Mouse (Mus musculus) cerebellum, postnatal 36 days (tissue): ENCODE data around the gene Dock2.

Experiments used
- DNase-seq, 2 experiments: peaks; one replicate each; pipeline ENCODE4 v3.0.0; 2021 to 2022; ENCODE audit warnings: mixed read lengths in 2 of 2

Dock2 gene

DNA sequence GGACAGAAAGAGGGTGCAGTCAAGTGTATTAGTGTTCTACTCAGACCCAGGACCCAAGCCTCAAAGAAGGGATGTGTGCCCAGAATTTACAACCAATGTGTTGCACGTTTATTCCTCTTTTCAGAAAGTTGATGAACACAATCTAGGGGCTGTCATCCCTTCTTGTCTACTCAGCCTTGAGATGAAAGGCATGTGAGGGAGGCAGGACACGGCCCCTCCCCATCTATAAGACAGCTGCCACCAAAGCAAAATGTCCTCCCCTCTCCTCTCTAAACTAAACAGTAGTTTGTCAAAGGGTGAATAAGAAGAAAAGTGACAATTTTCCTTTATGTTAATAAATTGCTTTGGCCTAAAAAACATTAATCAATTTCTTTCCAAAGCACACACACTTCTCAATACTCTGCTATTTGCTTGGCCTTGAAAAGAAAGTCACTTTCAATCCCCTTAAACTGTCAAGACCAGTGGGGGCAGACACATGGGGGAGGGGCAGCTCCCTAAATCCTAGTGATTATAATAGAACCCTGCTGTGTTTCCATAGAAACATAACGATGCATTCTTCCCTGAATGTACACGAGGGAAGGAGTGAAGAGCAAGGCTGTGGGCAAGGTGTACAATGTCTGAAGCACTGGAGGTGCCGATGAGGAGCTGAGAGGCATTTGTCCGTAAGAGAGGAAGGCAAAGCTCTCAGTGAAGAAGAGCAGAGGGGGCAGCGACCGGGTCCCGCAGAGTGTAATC is 367.6 kb downstream of the Dock2 start:
- no peak for DNase-seq

DNA sequence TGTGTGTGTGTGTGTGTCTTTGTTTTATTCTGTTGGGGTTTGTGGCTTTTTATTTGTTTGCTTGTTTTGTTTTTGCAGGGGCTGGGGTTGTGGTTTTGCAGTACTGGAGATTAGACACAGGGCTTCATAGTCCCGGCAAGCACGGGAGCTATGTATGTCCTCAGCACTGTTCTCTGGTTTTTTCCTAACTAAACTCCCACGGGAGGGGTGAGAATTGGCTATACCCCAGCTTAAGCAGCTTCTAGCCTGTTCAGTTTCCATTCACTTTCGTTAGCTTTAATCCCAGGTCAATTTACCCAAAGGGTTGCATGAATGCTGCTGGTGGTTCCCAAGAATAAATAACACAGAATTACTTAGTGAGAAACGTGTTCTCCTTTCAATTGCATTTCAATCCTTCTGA is 376.8 kb downstream of the Dock2 start:
- DNase-seq, result no peak

DNA sequence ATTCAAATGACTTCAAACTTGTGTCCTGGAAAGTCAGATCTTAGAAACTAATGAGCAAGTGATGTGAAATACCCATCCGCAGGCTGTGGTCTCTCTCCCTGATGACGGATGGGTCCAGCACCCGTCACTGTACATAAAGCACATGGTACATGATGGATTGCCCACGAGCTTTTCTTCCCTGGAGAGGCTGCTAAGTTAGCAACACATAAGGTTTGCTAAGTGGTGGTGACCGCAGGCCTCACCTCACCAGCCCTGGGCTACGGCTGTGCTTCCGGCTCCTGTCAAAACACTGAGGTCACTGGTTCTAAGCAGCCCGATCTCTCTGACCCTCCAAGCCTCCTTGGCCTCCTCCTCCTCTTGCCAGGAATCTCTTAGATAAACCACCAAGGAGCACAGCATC is 377.4 kb downstream of the Dock2 start:
- no peak for DNase-seq

DNA sequence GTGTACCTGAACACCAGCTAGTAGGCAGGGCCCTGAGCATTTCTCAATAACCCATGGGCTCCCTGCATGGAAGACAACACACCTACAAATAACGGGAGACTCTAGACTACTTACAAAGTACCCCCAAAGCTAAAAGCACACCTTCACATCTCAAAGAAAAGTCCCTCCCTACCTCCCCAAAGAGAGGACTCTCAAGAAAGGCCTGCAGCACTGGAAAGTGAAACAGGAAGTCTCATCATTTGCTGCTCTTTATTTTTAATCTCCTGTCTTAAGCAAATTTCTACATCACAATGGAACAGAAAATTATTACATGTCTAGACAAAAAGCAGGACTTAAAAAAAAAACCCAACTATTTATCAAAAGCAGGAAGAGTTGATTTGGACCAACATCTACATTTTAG is 378.4 kb downstream of the Dock2 start:
- DNase-seq, result no peak

DNA sequence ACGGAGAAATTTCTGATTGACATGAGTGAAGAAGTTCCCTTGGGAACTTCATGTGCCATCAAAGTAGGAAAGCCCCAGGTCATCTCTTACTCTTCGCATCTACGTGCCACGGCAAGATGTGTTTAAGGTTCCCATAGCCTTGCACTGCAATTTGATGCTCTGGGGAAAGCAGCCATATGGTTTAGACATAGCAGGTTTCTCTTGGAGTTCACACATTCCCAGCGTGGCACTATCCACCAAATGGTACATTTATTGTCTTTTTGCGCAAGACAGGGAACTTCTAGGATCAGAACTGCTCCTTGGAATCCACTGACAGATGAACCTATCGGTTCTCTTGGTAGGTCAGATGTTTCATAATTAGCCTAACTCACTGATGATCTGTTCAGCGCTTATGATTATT is 382.3 kb downstream of the Dock2 start:
- DNase-seq, result no peak

DNA sequence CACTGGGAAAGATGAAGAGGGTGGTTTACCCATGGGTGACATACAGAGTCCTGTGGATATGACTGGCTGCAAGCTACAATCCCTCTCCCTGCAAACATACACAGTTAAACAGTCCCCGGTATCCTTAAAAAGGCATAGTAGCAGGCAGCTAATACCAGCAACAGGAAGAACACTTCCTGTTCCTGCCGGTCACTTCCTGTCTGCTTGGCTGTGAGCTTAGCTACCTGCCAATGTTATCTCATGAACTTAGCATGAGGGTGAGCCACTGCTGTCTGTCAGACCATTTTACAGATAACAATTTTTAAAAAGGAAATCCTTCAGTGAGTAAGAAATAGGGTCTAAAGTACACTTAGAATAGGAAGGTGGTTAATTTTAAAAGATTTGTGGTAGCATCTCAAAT is 385.1 kb downstream of the Dock2 start:
- DNase-seq, result no peak

DNA sequence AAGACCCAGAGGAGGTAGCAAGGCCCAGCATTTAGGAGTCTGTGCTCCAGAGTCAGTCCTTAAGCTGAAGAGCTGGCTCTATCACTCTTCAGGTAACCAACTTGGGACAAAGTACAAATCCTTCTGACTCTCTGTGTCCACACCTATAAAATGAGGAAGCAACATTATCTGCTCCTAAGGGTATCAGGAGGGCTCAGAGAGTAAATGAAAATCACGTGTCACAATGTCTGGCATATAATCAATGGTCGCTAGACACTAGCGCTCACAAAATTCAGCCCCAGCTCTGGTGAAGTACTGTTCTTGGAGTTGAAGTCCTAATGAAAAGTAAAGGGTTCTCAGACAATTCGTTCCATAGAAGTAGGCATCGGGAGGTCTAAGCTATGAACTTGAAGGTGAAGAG is 386.0 kb downstream of the Dock2 start:
- no peak for DNase-seq

DNA sequence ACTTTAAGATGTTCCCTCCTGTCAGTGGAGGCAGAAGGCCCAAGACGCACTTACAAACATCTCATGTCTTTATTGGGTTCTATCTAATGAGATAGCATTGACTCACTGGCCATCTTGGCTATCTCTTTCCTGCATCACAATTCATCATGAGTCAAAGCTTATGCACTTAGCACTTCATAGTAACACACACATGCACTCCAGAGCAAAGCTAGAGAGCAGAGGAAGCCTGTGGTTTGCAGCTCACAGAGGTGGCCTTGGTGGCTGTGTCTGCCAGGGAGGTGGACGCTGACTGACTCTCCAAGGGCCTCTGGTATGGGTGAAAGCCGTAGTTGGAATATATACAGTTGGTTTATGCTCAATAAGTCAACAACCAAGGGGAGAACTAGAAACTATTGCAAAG is 387.9 kb downstream of the Dock2 start:
- DNase-seq, result no peak

DNA sequence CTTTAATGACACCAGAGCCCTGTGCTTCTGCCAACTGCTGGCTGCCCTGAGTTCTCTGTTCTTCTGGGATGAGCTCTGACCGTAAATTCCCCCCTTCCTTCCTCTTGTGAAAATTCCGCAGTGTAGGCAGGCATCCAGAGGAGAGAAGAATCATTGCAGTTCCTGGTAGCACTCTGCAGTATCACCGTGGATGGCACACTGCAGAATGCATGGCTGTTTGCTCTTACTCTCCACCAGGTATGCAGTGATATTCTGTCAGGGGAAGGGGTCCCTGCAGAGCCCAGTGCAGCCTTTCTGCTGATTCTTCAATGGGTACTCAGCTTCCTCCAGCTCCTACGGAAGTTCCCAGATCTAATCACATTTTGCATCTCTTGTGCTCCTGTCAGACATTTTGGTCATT is 391.6 kb downstream of the Dock2 start:
- no peak for DNase-seq

DNA sequence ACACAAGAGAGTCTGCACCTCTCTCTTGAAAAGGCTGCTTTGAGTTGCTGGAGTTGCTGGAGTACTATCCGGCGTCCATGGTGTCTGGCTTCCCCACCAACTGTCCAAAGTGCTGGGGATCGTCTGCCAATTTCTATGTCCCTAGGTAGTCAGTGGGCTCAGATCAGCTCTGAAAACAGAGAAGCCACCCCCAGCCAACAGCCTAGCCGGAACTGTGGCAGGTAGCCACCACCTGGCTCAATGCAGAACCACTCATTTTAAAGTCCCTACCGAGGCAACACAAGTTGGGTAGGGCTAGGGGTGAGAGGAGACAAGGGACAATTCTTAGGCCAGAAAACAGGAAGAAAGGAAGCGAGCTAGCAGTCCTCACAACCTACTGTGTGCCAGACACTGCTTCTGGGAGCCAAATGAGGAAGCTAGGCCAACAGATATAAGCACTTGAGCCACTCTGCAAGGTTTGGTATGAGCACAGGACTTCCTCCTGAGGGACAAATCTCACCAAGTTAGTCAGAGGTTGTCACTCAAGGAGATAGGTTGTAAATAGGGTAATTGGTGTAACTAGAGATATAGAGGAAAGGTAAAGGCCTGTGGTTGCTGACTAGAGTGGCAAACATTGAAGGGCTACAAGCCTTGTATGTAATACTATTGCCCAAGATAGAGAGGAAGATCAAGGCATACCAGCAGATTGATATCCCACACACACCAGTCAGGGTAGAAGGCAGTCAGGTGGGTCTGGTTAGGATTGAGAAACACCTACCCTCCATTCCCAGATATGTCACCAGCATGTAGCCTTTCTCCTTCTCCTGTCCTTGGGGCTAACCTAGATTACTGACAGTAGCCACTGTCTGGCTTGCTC is 394.2 kb downstream of the Dock2 start:
- DNase-seq, result no peak

DNA sequence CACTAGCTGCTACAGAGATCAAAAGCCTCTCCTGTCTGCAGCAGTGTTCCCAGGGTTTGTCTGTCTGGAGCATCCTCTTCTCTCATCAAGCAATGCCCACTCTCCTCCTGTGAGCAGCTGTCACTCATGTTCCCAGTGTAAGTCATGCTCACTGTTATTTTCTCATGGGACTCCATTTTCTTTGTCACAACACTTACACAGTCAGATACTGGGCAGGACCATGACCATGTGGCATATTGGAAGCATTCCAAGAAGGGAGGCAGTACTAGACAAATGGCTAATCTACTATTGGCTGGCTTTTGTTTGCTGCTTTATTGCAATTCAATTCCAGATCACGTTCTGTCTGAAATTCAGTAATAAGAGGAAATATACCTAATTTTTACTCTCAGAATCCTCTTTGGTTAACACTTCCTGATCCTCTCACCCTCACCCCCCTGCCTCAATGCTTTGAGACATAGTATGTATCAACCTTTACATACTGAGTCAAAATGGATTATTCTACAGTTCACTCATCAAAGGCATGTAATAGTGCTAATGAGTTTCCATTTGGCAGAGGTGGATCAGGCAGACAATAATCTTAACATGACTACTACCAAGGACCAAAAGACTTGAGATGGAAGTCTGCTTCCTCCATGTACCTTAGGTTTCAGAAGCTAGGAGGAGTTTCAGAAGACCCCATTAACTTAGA is 398.5 kb downstream of the Dock2 start:
- no peak for DNase-seq

DNA sequence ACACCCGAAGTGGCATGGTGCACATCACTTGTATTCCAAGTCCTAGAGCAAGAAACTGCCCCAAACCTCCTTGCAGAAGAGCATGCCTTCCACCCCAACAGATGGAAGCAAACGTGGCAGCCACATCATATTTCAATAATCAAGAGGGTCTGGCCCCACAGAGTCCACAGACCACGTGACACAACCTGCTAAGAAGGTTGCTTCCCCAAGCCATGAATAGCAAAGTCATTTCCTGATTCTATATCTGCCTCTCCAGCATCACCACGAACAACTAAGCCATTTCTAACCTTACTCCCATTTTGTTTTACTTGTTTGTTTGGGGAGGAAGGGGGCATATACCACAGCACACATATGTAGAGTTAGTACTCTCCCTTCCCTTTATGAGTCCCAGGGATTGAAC is 399.5 kb downstream of the Dock2 start:
- no peak for DNase-seq

DNA sequence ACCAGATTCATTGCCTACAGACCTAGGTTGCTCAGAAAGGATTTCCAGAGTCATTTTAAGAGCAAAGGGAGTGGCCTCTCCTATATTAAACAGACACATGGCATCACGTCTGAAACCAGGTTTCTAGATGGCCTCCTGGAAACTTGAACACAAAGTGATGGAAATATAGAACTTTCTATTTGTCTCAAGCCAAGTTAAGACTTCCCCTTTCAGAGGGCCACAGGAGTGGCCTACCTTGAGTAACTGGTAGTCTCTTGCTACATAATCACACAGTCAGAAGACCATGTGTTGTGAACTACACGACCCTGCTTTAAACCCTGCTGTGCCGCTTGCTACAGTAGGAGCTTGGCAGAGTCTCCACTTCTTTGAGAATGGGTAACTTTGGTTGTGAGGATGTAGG is 400.2 kb downstream of the Dock2 start:
- DNase-seq, result no peak

DNA sequence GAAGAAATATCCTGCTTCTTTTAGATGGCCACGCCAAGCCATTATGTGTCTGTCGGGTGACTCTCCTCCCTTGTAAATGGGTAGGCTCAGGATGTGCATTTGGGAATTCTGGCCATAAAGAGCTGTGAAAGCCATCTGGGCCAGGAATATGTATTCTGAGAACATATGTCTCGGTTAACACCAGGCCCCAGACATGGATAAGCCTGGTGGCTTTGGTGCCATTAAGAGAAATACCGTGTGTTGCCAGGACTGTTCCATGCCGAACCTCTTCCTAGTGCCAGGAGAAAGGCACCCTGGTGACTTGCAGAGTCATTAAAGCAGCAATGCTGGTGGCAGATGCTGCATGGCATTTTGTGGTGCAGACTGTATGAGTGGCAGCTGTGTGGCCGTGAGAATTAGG is 406.0 kb downstream of the Dock2 start:
- DNase-seq, result no peak

DNA sequence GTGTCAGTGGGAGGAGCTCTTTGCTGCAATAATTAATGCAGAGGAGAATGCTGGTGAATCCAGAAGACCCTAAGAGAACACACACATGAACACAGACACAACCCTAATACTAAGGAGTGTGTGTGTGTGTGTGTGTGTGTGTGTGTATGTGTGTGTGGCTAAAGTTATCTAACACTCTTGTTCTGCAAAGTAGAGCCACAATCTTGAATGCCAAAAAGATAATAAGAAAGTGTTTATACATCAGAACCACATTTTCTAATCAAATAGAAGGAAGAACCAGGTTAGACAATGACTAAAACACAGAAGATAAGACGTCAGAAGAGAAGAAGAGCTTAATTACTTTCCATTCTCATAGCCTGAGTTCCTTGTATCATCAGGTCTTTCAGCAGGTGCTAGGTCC is 408.1 kb downstream of the Dock2 start:
- no peak for DNase-seq

DNA sequence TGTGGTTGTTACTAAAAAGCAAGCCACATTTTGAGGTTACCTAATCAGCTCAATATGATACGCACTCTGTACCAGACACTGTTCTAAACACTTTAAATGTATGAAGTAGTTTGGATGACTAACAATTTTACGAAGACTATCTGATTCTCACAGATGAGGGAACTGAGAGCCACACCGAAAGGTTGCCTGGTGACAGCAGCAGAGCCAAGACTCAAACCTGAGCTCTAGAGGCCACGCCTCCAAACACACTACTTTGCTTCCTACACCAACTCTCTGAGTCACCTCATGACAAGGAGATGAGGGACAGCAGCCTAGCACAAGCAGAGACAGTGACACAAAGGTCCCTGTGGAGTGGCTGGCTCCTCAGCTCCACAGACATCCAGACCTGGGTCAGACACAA is 411.5 kb downstream of the Dock2 start:
- DNase-seq, result no peak

DNA sequence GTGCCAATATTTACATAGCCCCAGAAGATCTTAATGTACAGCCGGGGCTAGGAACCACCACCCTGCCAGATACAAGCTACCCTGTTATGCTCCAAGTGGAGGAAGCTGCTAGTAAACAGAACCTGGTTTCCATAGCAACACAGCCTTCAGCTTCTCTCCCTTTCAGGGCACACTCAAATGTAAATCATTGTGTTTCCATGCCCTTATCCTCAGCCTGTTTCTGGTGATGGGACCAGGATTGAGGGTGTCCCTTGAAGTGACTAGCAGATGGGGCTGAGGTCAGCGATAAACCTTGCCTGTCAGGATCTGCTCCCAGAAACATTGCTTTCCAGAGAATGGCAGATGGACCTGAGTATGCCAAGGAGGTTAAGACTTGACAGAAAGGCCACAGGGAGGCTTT is 427.6 kb downstream of the Dock2 start:
- DNase-seq, result peak; percentile 26 to 32

DNA sequence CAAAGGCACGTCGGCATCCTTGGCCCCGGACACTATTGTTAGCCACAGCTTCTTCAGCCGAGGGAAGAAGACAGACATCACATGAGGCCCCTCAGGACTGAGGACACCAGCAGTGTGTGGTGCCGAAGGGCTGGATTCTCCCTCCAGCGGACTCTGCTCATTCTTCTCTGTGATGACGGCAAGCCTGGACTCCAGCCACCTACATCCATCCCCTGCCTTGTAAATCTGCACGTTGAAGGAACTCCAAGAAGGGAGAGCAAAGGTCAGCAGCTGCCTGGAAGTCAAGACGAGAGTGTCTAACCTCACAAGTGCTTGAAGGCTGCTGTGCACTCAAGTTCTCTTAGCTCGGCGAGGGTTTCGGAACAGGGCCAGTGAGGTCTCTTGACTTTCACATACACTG is 428.3 kb downstream of the Dock2 start:
- DNase-seq, result no peak

DNA sequence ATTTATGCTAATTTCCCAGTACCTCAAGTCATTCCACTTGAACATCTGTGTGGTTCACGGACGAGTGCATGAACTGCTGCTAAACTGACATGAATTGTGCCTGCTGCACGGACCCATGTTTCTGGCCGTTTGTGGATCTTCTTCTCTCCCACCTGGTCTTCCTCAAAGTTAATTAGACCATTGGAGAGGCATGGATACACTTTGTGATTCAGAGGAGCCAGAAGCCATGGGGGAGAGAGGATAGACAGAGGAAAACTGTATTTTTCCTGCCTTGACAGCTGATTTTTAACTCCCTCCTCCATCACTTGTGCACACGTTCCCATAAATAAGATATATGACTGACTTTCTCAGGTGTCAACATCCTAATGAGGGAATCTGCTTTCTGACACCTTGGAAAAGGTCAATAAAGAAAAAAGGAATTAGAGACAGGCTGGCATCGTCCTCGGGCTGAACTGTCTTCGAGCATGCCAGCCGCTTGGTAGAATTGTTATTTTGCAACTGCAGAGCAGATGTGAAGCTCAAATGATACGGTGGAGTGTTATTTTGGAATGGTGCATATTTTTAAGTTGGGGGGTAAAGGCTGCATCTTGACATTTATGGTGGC is 434.1 kb downstream of the Dock2 start:
- DNase-seq, result no peak

DNA sequence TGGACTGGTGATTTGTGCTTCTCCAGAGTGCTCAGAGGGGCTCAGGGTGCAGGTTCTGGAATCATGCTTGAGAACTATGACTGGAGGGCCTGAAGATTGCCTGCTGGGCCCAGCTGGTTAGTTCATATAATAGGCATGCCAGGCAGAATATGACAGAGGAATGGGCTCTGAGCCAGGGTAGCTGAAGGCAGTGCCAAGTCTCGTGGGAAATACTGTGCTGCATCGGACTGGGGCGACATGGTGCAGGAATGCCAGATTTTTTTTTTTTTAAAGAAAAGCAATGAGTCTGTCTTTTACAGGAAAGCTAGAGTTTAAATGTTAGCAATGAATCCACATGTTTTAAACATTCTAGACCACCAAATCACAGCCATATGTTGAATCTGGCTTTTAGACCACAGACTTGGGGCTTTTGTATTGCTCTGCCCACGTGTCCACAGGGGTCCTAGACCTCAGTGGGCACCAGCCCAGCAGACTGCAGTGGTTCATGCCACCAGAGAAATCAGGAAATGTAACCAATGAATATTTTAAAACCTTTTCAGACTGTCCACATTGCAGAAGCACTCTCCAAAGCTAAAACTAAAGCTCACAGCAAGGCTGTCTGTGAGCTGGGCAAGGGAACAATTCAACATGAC is 435.3 kb downstream of the Dock2 start:
- DNase-seq, result peak; percentile 63

DNA sequence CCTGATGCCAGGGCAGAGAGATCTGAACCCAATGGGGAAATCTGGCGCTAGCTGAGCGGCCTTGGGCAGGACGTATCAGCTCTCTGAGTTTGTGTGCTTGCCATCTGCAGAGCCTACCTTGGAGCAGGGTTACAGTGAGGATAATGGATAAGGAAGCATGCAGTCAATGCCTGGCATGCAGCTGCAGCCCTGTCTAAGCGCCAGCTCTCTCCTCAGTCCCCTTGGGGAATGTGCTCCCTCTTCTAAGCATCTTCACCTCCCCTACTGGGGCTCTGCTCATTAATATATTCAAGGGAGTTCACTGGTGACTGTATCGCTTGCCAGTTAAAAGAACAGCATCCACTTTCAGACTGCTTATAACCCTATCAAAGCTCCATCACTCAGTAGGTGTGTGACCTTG is 439.4 kb downstream of the Dock2 start:
- DNase-seq, result no peak

DNA sequence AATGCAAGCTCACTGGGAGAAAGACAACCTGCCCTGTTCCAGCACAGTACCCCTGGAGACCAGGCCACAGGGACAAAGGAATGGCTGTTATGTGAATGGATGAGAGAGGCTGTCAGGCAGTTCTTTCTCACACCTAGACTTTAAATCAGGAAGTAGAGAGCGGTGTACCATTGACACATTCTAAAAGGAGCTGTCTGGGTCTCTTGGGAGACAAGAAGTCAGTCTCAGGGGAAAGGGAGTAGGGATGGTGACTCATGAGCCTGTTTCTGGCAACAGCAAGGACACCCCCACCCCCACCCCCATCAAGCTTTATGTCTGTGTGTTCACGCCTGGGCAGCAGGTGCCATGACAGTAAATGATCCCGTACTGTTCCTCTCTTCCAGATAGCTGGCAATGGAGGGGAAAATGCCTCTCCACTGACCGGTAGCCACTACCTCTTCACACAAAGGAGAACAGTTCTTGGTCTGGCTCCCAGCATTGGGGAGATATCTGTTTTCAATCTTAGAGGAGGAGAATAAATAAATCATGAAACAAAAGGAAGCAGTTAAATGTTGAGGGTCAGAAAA is 439.9 kb downstream of the Dock2 start:
- DNase-seq, result no peak

DNA sequence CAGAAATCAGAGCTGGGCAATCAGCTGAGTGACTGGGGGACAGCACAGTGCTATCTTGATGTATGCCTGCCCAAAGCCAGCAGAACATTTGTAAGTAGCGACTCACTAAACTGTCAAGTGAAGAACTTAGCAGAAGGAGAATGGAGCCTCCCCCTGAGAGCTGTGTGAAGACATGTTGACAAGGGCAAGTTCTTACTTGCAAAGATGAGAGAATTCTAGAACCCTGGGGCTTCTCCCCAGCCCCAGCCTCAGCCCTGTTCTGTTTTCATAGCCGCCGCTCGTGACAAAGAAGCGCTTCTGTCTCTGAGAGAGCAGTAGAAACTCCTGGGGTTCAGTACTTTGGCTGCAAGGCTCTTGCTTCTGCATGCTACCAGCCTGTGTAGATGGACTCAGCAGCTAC is 444.0 kb downstream of the Dock2 start:
- DNase-seq, result no peak
